Mouse (Mus musculus) liver, adult 2 months (tissue): Measurements from ENCODE around the gene Pram1. TPM values are rescaled to one million over a fixed set of nuclear protein-coding genes. Genes with fewer than 3 reads are reported as not detected.

Source experiments
- DNase-seq: peaks from one replicate; pipeline ENCODE4 v3.0.0-alpha.2; 2011; ENCODE audit warnings: low read depth, low spot score; ENCODE audit errors: extremely low read depth
- H3K27ac ChIP-seq: fragments of 200-500 bp; replicated peaks from 2 replicates; pipeline ENCODE4 v1.5.1; 2012; ENCODE audit warnings: low read depth, mild to moderate bottlenecking, control low read depth, inconsistent platforms, low read length; ENCODE audit not compliant: insufficient read depth
- H3K27me3 ChIP-seq: fragments of 200-500 bp; 2 replicates; pipeline ENCODE4 v1.6.1; 2012; ENCODE audit warnings: mild to moderate bottlenecking, moderate library complexity, low read length, inconsistent platforms; ENCODE audit not compliant: control insufficient read depth, insufficient read depth
- H3K36me3 ChIP-seq: fragments of 200-500 bp; 2 replicates; pipeline ENCODE4 v1.6.1; 2012; ENCODE audit warnings: low read length, inconsistent platforms; ENCODE audit not compliant: control insufficient read depth, insufficient read depth
- H3K4me1 ChIP-seq: fragments of 200-500 bp; 2 replicates; pipeline ENCODE4 v1.6.1; 2011; ENCODE audit warnings: low read length; ENCODE audit not compliant: control insufficient read depth, insufficient read depth
- H3K4me3 ChIP-seq: fragments of 200-500 bp; 2 replicates; pipeline ENCODE4 v1.5.1; 2011; ENCODE audit warnings: low read depth, mild to moderate bottlenecking, control low read depth, low read length, moderate library complexity; ENCODE audit not compliant: insufficient read depth
- H3K79me2 ChIP-seq: fragments of 200-500 bp; 2 replicates; pipeline ENCODE4 v1.6.1; 2012; ENCODE audit warnings: inconsistent platforms, mild to moderate bottlenecking, low read length, moderate library complexity; ENCODE audit not compliant: control insufficient read depth, insufficient read depth
- H3K9ac ChIP-seq: fragments of 200-500 bp; 2 replicates; pipeline ENCODE4 v1.6.1; 2012; ENCODE audit warnings: low read depth, mild to moderate bottlenecking, control low read depth, inconsistent platforms, low read length
- CTCF ChIP-seq: fragments of 200-500 bp; IDR thresholded peaks from 2 replicates; pipeline ENCODE4 v1.5.1; 2011; ENCODE audit warnings: low read depth, low read length, control low read depth
- POLR2A ChIP-seq: fragments of 200-500 bp; IDR thresholded peaks from 2 replicates; pipeline ENCODE4 v1.6.1; 2011; ENCODE audit warnings: low read length, control low read depth; ENCODE audit not compliant: insufficient read depth; ENCODE audit errors: extremely low read depth
- WGBS: fragments of 180-500 bp; shearing (Covaris S2); methylation state at CpG from one replicate; pipeline ENCODE4 v1.1.7; 2018; 5-methylcytosine and 5-hydroxymethylcytosine counted together
- polyA plus RNA-seq: library from polyadenylated mRNA; depleted of rRNA; stranded (reverse); fragments of >200 nt; gene quantifications from 2 replicates; pipeline ENCODE4 v1.2.3, GENCODE M21; 2012; rRNA removed
- total RNA-seq: library from RNA; depleted of rRNA; stranded (reverse); fragments of >200 nt; gene quantifications from 2 replicates; pipeline ENCODE4 v1.2.3, GENCODE M21; 2014; rRNA removed

Gene Pram1
- total and polyA plus RNA-seq, 2 experiments: 0.23 TPM; not detected in 1

DNA sequence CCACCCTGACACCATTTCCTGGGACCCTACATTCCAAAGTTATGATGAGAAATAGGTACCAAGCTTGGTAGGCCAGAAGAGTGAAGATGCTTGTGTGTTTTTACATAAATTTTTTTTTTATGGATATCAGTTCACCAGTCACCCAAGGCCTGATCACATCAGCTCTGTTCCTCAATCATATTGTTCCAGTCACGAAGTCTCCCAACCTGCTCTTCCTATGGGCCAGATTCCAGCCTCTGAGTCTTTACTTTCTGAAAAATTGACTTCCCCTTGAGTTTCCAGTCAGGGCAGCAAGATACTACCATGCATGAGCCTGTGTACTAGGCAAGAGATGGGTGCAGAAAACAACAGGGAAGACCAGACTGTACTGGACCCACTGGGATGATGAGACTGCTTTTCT is 48.9 kb downstream of the Pram1 start, which contains the start of gene Hnrnpm:
Gene Hnrnpm, minus strand, starts transcription at position 101 of the 400 bp plus-strand sequence.
- peaks cover 11% of the 10 kb centered on the region for H3K4me1 ChIP-seq
- H3K4me3 ChIP-seq: no peak within 1 kb of the TSS
- H3K9ac ChIP-seq: no peak within 1 kb of the TSS
- no peak within 1 kb of the TSS for H3K27ac ChIP-seq
- no peaks in the 10 kb centered on the region for H3K27me3 ChIP-seq
- peaks cover 14% of the 10 kb centered on the region; the same call in 1 of the 2 replicates for H3K79me2 ChIP-seq
- no peak for DNase-seq
- TF ChIP-seq POLR2A: no peak
- TF ChIP-seq CTCF: no peak
- 86% methylated on average over 1 of the region's 1 CpGs for WGBS
- H3K36me3 ChIP-seq: peaks cover 7% of the 10 kb centered on the region

Other genes with a start within 250 kb of the Pram1 start
- gene Zfp101, start 243.4 kb upstream of the Pram1 start, total RNA-seq: 4.2 and 6.0 TPM in 2 replicates
- 0.68 and 0.73 TPM in 2 replicates for gene Zfp101, start 243.4 kb upstream of the Pram1 start, polyA plus RNA-seq
- gene Actl9, start 205.2 kb upstream of the Pram1 start, total RNA-seq: not detected in 2 replicates
- 0.16 TPM in 1 of 2 replicates, not detected in the other for gene Actl9, start 205.2 kb upstream of the Pram1 start, polyA plus RNA-seq
- 6.5 and 7.0 TPM in 2 replicates for gene Adamts10, start 113.9 kb upstream of the Pram1 start, total RNA-seq
- gene Adamts10, start 113.9 kb upstream of the Pram1 start, polyA plus RNA-seq: 6.6 and 8.6 TPM in 2 replicates
- 1.7 and 2.9 TPM in 2 replicates for gene Myo1f, start 82.3 kb upstream of the Pram1 start, total RNA-seq
- gene Myo1f, start 82.3 kb upstream of the Pram1 start, polyA plus RNA-seq: 1.1 and 1.4 TPM in 2 replicates
- gene Zfp414, start 9.0 kb upstream of the Pram1 start, total RNA-seq: 1.0 and 1.7 TPM in 2 replicates
- gene Zfp414, start 9.0 kb upstream of the Pram1 start, polyA plus RNA-seq: 15.1 and 15.5 TPM in 2 replicates
- 49.9 and 53.7 TPM in 2 replicates for gene Hnrnpm, start 48.8 kb downstream of the Pram1 start, total RNA-seq
- 28.0 and 33.6 TPM in 2 replicates for gene Hnrnpm, start 48.8 kb downstream of the Pram1 start, polyA plus RNA-seq
- gene March2, start 80.6 kb downstream of the Pram1 start, total RNA-seq: 65.1 and 71.2 TPM in 2 replicates
- 92.3 and 94.0 TPM in 2 replicates for gene March2, start 80.6 kb downstream of the Pram1 start, polyA plus RNA-seq
- gene Rab11b, start 122.5 kb downstream of the Pram1 start, total RNA-seq: 23.3 and 45.2 TPM in 2 replicates
- gene Rab11b, start 122.5 kb downstream of the Pram1 start, polyA plus RNA-seq: 168 and 177 TPM in 2 replicates
- 129 and 142 TPM in 2 replicates for gene Angptl4, start 143.8 kb downstream of the Pram1 start, total RNA-seq
- 28.1 and 49.5 TPM in 2 replicates for gene Angptl4, start 143.8 kb downstream of the Pram1 start, polyA plus RNA-seq
- 6.0 and 7.3 TPM in 2 replicates for gene Kank3, start 172.5 kb downstream of the Pram1 start, total RNA-seq
- 9.5 and 13.4 TPM in 2 replicates for gene Kank3, start 172.5 kb downstream of the Pram1 start, polyA plus RNA-seq
- gene Rps28, start 186.5 kb downstream of the Pram1 start, total RNA-seq: 275 and 294 TPM in 2 replicates
- 374 and 500 TPM in 2 replicates for gene Rps28, start 186.5 kb downstream of the Pram1 start, polyA plus RNA-seq
- 214 and 217 TPM in 2 replicates for gene Ndufa7, start 186.5 kb downstream of the Pram1 start, total RNA-seq
- 372 and 457 TPM in 2 replicates for gene Ndufa7, start 186.5 kb downstream of the Pram1 start, polyA plus RNA-seq
- 7.1 and 7.5 TPM in 2 replicates for gene Cd320, start 205.0 kb downstream of the Pram1 start, total RNA-seq
- 13.0 and 16.9 TPM in 2 replicates for gene Cd320, start 205.0 kb downstream of the Pram1 start, polyA plus RNA-seq
- not detected in 2 replicates for gene Gm7029, start 235.8 kb downstream of the Pram1 start, total RNA-seq
- gene Gm7029, start 235.8 kb downstream of the Pram1 start, polyA plus RNA-seq: not detected in 2 replicates